Mouse (Mus musculus) frontal cortex, adult (tissue): Measurements from ENCODE around the gene Rnf7.
"Not testable (repeated sequence)": the region's sequence is repeated elsewhere in the genome, so short reads cannot be mapped to it uniquely, and the experiment has no call there.

Experiments used
- ATAC-seq: cut with Nextera tagmentation; 2 replicates; pipeline ENCODE4 v1.9.2; 2017; ENCODE audit warnings: mild to moderate bottlenecking, moderate library complexity, mixed read lengths; ENCODE audit not compliant: low TSS enrichment

The Rnf7 gene

DNA sequence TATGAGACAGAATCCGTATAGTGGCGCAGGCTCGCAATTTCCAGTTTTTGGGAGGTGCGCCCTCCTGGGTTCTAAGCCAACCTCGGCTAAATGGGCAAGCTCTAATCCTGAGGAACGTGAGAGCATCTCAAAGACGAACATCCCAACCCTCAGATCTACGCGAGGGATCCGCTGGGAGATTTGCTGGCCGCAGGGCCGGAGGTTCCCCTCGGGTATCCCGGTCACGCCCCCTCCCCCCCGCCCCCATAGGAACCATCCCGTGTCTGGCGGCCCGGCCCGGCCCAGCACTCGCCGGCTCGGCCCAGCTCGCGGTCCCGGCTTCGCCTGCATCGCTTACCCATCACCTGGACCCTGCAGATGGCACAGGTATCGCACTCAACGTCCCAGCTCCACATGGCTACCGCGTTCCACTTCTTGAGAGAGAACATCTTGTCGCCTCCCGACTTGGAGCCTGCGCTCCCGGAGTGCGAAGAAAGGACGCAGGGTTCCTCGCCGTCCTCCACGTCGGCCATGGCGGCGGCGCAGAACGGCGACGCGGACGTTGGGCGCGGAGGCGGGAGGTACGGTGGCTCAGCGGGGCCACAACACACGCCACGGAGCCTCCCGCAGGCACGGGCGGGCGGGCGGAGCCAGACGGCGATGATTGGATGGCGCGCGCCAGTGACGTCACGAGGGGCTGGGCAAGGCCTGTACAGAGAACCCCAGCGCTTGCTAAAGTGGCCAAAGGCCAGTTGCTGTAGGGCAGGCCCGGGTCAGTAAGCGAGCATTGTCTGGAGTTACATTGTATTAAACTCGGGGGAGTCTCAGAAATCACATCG lies at the start of gene Rnf7:
TSS of gene Rnf7 (minus strand) at position 605 of the 818 bp plus-strand sequence.
- peak; percentile 97 for ATAC-seq

DNA sequence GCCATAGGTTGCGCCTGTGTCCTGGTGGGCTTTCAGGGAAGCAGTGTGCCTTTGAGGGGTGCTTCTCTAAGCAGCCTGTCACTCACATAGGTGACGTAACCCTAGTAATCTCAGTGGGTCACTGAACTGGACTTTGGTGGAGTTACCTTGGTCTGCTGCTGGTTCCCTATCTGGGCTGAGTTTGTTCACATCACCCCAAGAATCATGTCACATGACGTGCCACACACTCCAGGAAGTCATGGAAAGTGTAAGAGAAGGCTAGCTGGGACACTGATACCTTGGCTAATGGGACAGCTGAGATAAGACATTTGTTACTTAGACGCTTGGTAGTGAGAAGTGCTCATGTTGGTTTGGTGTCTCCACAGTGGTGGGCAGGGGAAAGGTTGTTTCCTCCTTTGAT lies 47.5 kb upstream of the Rnf7 start:
- ATAC-seq, result no peak

DNA sequence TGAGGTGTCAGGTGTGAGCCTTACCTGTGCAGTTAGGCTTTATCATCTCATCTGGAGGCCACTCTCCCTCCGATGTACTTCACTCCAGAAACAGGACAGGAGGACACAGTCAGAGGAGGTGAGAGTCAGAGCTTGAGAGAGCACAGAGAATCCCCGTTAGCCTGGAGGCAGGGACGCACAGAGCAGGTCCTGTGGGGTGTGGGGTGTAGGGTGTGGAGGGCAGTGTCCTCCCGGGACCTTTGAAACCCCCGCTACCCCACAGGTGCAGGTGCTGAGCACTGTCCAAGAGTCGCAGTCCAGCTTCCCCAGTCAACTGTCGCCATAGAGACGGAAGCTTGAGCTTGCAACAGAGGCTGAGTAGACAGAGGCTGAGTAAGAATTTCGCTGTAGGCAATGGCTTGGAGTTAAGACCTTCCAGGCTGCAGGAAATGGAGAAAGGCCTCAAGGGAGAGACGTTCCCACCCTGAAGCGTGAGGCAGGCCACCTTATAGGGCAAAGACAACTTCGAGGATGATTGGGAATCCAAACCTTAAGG lies 46.6 kb upstream of the Rnf7 start, which contains the start of gene Gm28729:
TSS of gene Gm28729 (minus strand) at position 293 of the 535 bp plus-strand sequence.
- ATAC-seq, result no peak

DNA sequence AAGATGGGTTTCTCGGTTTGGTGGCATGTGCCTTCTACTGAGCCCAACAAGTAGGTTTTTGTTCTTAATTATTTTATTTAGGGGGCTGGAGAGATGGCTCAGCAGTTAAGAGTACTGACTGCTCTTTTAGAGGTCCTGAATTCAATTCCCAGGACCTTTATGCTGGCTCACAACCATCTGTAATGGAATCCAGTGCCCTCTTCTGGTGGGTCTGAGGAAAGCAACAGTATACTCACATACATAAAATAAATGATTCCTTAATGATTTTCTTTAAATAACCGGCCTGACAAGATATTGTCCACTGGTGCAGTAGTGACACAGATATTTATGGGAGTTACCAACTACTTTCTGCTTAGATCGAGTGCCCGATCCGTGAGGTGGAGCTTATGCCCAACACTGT lies 44.7 kb upstream of the Rnf7 start:
- no peak for ATAC-seq

DNA sequence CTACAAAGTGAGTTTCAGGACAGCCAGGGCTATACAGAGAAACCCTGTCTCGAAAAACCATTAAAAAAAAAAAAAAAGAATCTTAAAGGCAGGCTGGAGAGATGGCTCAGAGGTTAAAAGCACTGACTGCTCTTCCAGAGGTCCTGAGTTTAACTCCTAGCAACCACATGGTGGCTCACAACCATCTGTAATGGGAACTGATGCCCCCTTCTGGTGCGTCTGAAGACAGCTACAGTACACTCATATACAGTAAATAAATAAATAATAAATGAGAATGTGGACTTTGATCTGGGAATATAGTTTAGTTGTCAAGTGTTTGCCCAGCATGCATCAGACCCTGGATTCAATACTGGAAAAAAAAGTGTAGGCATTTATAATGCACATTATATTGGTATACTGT lies 43.1 kb upstream of the Rnf7 start:
- not testable (repeated sequence) for ATAC-seq

DNA sequence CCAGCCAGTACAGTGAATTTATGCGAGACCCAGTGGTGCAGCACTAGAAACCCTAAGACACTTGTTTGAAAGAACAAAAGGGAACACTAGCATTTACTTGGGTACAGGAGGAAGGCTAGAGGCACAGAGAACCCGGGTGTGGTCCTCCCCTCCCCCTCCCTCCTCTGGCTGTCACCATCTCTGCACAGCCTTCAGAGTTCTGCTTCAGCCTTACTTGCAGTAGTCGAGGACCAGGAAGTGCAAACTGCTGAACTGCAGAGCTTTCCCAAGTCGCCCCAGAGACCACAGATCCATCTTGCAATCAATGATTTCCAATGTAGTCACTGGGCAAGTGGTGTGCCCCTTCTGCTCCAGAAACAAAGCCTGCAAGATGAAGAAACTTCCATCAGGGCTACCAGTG lies 39.0 kb upstream of the Rnf7 start:
- ATAC-seq, result no peak

DNA sequence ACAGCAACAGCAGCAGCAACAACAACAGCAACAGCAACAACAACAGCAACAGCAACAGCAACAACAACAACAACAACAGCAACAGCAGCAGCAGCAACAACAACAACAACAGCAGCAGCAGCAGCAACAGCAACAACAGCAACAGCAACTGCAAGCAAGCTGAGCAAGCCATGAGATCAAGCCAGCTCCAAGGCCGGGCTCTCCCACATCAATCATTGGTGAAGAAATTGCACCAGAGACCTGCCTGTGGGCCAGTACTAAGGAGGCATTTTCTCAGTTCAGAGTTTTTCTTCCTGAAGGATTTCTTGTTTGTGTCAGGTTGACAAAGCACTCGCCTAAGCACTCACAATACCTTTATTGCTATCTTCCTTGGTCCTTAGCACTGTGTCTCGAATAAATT lies 38.3 kb upstream of the Rnf7 start:
- ATAC-seq, result no peak

DNA sequence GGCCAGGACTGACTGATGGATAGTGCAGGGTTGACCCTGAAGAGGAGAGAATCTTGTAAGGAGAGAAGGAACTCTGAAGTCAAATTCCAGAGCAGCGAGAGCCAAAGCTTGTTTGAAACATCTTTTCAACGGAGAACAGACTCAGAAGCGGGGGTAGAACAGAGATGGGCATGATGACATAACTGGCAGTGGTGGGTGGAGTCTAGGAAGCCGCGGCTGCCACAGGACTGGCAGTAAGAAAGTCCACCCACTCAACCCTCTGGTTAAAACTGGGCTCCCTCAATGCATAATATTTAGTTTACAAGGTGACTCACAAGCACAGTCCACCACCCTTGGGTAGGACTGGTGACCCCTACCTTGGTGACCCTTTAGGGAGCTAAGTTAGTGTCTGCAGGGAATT lies 37.3 kb upstream of the Rnf7 start:
- peak; percentile 97 for ATAC-seq

DNA sequence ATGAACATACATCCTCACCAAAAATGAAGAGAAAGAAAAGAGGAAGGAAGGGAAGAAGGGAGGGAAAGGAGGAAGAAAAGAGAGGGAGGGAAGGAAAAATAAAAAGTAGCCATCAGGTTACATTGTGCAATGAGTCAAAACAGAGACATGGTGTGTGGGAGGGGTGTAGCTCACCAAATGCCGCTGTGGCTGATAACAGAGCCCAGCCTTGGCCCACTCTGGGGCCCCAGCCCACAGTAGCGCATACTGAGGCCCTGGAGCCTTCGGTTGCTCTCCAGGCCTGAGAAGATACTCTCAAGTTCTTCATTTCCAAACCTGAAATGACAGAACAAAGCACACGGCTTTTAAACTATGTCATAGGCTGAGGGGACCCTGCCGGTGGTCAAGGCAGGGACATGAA lies 35.8 kb upstream of the Rnf7 start:
- no peak for ATAC-seq

DNA sequence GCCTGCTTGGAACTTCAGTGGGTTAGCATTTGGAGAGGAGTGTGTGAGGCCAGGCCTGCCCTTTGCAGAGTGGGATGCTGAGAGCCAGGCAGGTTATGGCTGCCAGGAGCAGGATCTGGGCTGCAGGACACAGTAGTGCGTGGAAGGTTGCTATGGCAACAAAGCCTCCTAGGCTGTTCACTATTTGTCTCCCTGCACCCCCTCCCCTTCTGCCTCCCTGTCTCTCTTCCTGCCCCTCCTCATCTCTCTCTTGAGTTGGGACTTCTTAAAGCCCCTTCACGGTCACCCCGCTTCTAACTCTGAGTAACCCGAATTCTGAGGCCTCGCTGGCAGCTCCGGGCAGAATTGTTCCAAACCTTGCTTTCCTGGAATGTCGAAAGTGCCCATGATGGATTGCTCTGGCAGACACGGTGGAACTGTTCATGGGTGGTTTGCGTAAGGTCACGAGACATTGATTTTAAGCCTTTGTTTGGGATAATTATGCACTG lies 27.6 kb upstream of the Rnf7 start:
- peak; percentile 50; the same call in 1 of the 2 replicates for ATAC-seq

DNA sequence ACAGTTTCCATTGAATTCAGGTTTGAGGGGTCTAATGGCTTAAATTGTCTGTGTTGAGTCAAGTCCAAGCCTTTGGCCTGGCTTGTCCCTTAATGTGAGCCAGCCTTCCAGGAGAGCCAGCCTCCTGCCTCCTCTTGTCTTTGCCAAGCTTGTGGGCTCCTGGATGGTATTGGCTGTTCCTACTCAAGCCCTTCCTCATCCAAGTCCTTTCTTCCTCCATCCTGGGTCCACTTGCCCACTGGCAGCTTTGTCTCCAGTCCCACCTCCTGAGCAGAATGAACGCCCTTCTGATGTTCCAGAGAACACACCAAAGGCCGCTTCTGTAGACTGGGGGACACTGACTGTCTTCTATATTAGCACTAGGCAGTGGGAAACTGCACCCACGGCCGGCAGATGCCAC lies 26.7 kb upstream of the Rnf7 start:
- ATAC-seq, result no peak

DNA sequence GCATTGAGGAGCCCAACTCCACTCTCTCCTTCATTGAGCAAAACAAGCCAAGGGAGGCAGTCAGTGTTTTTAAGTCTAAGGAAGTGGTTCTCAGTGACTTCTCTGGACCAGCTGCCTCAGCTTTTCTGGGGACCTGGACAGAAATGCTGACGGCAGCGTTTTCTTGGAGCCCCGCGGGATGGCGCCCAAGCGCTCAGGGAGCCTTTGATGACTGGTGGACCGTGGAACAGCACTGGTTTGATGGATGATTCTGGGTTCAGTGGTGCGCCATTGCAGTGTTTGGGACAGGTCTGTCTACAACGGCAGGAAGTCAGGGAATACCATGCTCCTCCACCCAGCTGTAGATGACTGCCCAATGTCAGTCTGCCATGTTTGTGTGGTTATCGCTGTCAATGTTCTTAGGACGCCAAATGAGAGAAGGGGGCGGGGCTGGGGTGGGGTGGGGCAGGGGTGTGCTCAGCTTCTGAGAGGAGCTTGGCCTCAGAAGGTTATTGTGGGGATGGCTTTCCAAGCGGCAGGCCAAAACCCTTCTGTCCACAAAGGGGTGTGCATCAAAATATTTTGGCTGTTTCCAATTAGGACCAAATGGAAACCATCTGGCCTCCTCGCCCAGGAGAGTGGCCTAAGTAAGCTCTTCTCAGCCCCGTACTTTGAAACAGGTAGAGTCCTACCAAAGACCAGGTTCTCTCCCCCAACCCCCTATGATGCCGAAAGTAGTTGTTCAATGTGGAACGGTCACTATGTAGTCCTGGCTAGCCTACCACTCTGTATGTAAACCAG lies 25.8 kb upstream of the Rnf7 start:
- ATAC-seq, result no peak

DNA sequence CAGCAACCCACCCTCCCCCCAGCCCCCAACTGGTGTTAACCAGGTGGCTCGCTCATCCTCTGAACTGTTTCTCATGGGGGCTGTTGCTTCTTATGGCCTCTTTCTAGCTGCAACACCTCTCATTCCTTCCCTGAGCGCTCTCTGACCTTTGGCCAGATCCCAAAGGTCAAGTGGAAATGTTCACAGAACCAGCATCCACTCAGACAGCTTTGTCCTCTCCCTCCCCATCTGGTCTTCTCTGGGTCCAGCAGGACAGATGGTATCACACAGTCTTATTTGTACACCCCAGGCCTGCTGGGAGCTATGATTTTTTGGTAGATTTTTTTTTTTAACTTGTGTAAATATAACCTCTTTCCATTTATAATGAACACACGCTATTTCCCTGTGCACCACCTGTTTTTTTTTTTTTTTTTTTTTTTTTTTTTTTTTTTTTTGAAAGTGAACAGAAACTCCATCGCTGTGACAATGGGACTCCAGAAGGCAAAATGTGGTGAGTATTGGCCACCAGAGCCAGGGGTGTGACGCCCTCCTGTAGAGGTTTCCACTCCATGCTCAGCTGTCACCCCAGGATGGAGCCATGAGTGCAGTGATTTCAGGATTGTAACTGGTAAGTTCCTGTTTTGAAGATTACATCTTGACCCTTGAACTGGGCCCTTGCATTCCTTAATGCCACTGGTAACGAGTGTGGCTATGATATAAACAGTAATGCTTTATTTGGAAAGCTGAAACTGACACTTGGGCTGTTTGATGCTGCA lies 24.6 kb upstream of the Rnf7 start:
- peak; percentile 39; the same call in 1 of the 2 replicates for ATAC-seq

DNA sequence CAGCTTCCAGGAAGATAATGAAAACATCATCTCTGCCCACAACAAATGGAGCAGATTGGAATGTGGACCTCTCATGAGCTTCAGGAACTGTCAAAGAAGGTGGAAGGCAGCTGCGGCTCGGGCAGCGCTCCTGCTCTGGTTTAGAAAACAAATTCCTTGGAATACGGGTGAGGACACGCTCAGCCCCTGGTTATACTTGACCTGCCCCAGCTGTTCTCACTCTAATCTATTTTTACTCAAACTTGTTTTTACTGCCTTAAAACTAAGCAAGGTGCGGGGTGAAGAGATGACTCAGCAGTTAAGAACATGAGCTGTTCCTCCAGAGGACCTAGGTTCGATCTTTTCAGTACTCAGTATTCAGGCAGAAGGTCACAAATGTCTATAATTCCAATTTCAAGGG lies 22.7 kb upstream of the Rnf7 start:
- ATAC-seq, result 0 out of 2 replicates have a peak, but pooled peaks have one; percentile 22

DNA sequence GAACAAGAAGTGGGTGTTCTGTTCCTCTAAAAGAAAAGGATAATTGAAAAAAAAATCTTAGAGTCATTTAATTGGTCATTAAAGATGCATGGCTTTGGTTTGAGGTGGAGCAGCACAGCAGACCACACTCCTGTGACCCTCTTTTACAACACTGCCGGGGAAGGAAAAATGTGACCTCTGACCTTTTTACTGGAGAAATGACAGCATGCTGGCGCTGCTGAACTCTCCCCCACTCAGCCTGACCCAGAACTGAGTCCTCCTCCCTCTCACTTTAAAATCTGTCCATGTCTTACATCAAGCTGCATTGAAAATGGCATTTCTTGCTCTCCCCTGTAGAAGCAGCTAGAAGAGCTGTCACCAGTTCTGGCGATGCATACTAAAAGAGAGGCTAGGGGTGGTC lies 14.7 kb upstream of the Rnf7 start:
- no peak for ATAC-seq

DNA sequence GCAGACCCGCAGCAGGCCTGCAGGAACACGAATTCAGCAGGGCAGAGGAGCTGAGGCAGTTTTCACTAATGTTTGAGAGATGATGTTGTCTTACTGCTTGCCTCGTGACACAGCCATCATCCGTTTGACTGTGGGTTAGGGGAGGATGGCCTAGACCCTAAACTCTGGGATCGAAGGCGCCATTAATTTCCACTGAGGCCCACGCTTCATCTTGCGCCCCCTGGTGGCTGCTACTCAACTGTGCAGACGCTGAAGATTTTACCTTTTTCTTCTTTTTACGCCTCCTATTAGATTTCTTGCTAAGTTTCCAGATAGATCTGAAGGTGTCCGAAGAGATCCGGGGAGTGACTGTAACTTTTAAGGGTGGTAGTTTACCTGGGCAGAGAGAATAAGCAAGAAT lies 13.3 kb upstream of the Rnf7 start:
- no peak for ATAC-seq

DNA sequence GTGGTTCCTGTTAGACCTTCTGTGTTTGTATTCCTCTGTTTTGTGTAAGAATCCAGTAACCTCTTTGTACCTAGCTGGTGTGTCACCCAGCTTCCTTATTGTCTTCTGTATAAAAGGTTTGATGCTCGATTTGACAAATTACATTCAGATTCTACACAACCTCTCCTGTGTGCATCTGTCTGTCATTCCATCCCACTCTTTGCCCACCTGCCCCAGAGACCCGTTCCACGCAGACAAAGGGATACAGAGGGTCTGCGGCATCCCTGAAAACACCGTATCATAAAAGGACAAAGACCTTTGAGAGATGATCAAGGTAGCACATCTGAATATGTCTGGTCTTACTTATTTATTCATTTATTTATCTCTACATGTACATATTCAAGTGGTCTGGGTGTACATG lies 9.4 kb upstream of the Rnf7 start:
- ATAC-seq, result not testable (repeated sequence)

DNA sequence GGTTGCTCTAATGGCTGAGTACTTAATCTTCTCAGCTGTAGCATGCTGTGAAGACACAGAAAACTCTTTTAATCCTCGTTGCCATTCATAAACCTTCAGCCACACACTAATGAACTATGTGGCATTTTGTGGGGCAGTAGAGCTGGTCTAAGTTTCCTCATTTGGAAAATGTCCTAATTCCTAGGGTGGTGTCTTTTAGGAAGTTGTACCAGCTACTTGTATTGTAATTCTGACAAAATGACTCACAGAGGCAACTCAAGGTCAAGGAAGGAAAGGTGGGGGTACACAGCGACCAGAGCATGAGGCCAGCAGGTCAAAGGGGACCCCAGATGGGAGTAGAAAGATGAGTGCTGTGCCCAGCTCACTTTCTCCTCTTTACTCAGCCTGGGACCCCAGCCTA lies 5.2 kb upstream of the Rnf7 start:
- no peak for ATAC-seq

DNA sequence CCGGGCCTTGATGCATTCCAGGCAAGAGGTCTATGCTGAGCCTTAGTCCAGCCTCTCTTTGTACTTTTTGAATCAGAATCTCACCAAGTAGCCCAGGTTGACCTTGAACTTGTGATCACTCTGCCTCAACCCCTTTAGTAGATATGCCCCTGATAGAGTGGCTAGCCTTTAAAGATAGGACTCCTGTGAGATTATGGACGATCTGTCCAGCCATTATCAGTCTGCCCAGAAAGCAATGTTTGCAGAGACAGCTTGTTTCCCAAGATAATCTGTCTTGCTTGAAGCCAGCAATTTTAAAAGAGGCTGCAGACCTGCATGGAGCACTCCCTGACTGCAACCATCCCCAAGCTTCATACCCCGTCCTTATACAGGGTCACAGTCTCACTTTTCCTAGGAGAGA lies 4.6 kb upstream of the Rnf7 start:
- no peak for ATAC-seq

DNA sequence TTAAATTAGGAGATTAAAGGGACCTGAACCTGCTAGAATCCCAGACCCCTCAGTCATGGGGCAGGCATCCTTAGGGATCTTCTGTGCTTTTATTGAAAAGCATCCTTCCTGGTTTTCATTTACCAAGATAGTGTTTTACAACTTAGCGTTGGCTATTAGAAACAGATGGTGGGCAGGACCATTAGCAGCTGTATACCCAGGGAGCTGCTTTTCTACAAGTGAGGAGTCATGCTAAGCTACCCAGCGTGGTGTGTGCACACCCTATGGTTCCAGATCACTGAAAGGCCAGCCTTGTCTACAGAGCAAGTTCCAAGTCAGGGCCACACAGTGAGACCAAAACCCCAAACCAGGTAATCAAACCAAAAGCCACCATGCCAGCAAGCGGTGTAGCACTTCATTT lies 6.1 kb downstream of the Rnf7 start:
- ATAC-seq, result no peak

DNA sequence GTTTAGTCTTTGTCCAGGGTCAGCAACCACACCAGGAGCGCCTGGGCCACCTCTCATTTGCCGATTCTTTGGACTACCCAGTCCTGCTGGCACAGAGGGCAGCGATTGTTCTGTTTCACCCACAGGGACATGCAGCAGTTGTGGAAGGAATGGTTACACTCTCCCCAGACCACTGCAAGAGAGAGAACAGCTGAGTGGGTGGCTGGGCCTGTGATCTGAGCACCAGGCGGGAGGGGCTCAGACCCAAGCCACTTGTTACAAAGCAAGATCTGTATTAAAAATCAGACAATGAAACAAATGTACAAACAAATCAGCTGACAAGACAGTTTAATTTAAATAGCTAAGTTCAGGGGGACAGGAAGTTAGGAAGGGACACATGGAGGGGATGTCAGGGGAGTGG lies 6.8 kb downstream of the Rnf7 start:
- ATAC-seq, result 0 out of 2 replicates have a peak, but pooled peaks have one; percentile 44
